Mouse (Mus musculus) embryonic facial prominence, embryonic 11.5 days (tissue): ENCODE results near the gene Ube2f. TPM values are rescaled to one million over a fixed set of nuclear protein-coding genes. Genes with fewer than 3 reads are reported as not detected.

Experiments
- ATAC-seq: fragments of 200-750 bp; cut with Nextera tagmentation; replicated peaks from 2 replicates; pipeline ENCODE4 v1.8.0; 2017; ENCODE audit warnings: low read depth; ENCODE audit not compliant: insufficient number of reproducible peaks, low FRiP score, low TSS enrichment
- DNase-seq: peaks from one replicate; pipeline ENCODE4 v3.0.0-alpha.2; 2015; ENCODE audit warnings: low spot score
- H3K27ac ChIP-seq: fragments of 300-500 bp; sonication (generic); replicated peaks from 2 replicates; pipeline ENCODE4 v1.5.1; 2014; ENCODE audit warnings: mild to moderate bottlenecking, low read depth, low read length, control low read depth
- H3K27me3 ChIP-seq: fragments of 300-500 bp; sonication (generic); 2 replicates; pipeline ENCODE4 v1.6.1; 2014; ENCODE audit warnings: mild to moderate bottlenecking, low read length, moderate library complexity, mixed read lengths; ENCODE audit not compliant: control insufficient read depth, insufficient read depth
- H3K36me3 ChIP-seq: fragments of 300-500 bp; sonication (generic); replicated peaks from 2 replicates; pipeline ENCODE4 v1.6.1; 2014; ENCODE audit warnings: low read depth, mild to moderate bottlenecking, low read length, moderate library complexity, mixed read lengths; ENCODE audit not compliant: control insufficient read depth, insufficient read depth
- H3K4me1 ChIP-seq: fragments of 300-500 bp; sonication (generic); 2 replicates; pipeline ENCODE4 v1.6.1; 2014; ENCODE audit warnings: low read length, mixed read lengths; ENCODE audit not compliant: control insufficient read depth, insufficient read depth
- H3K4me2 ChIP-seq: fragments of 300-500 bp; sonication (generic); 2 replicates; pipeline ENCODE4 v1.6.1; 2014; ENCODE audit warnings: low read depth, mild to moderate bottlenecking, control low read depth, low read length, moderate library complexity
- H3K4me3 ChIP-seq: fragments of 300-500 bp; sonication (generic); 2 replicates; pipeline ENCODE4 v1.5.1; 2014; ENCODE audit warnings: low read depth, low read length, control low read depth
- H3K9ac ChIP-seq: fragments of 300-500 bp; sonication (generic); replicated peaks from 2 replicates; pipeline ENCODE4 v1.6.1; 2014; ENCODE audit warnings: mild to moderate bottlenecking, control low read depth, low read length
- H3K9me3 ChIP-seq: fragments of 300-500 bp; sonication (generic); replicated peaks from 2 replicates; pipeline ENCODE4 v1.6.1; 2016; ENCODE audit warnings: mild to moderate bottlenecking, low read length, inconsistent platforms, mixed read lengths; ENCODE audit not compliant: control insufficient read depth
- WGBS: fragments of 180-500 bp; shearing (Covaris S2); extraction: QIAGEN DNeasy Blood & Tissue Kit; methylation state at CpG from one replicate; pipeline ENCODE4 v1.1.7; 2014; 5-methylcytosine and 5-hydroxymethylcytosine counted together
- polyA plus RNA-seq: library from polyadenylated mRNA; unstranded; fragments of >200 nt; fragmentation: Nextera tagmentation; extraction: Ambion mirVana; gene quantifications from 2 replicates; pipeline ENCODE4 v1.2.1, GENCODE M21; 2014

Gene Ube2f
- 93.2 and 96.4 TPM in 2 replicates for polyA plus RNA-seq

DNA sequence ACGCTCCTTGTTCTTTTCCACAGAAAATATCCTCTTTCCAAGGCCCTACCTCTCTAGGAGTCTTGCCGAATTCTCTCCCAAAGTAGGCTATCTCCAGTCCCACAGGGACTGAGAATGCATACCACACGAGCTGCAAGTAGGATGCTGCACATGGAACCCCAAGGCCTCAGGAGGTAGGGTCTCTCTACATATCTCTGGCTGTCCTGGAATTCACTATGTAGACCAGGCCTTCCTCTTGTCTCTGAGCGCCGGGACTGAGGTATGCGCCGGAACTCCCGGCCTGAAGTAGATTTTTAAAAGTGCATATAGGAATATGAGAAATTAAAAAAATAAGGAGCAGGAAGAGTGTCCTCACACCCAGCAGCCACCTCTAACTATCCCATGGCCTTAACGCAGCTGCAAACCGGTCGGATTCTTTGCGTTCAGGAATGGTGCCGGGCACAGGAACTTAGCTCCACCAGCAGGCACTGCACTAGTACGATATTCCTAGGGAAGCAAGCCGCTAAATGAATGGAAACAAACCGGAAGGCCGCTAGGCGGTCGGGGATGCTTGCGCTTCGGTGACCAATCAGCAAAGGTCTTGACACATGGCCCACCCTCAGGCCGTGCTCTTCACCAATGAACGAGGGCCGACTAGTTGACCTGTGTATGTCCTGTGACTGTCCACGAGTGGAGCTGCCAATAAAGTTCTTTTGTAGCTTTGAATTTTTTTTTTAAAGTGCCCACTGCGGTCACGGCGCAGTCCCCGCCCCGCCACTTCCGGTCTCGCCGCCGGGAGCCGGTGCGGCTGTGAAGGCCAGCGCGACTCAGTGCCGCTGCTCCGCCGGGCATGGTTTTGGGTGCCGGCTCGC lies at the start of gene Ube2f:
Ube2f (plus strand) TSS at position 741 of the 851 bp plus-strand sequence.
- H3K27ac ChIP-seq, result peak within 1 kb of the TSS; percentile 59; the same call in 1 of the 2 replicates
- peak within 1 kb of the TSS; percentile 81 for H3K4me2 ChIP-seq
- H3K4me1 ChIP-seq, result peaks cover 5% of the 10 kb centered on the region; the same call in 1 of the 2 replicates
- DNase-seq (peak; percentile 98), ATAC-seq (peak; percentile 99)
- H3K9me3 ChIP-seq, result no peaks in the 10 kb centered on the region
- peak within 1 kb of the TSS; percentile 93 for H3K4me3 ChIP-seq
- WGBS, result under 1% methylated on average over 43 of the region's 43 CpGs
- H3K27me3 ChIP-seq, result no peaks in the 10 kb centered on the region
- peak within 1 kb of the TSS; percentile 80 for H3K9ac ChIP-seq
- H3K36me3 ChIP-seq, result no peaks in the 10 kb centered on the region

DNA sequence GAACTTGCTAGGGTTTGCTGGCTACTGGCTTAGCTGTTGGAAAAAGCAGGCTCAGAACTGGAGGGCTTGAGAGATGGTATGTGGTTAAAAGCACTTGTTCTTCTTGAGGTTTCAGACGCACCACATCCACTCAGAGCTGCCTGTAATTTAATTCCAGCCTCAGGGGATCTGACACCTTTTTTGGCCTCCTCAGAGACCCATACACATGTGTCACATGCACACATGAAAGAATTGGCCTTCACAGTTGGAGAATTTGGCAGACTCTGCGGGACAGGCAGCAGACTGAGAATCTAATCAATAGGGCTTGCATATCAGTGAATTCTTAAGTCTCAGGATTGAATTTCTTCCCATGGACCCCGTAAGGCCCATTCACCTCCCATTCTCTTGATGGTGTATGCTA lies 49.0 kb upstream of the Ube2f start:
- H3K27ac ChIP-seq, result no peak overlapping the region
- WGBS, result 48% methylated on average over 3 of the region's 3 CpGs
- no peak overlapping the region for H3K4me2 ChIP-seq
- no peaks in the 10 kb centered on the region for H3K36me3 ChIP-seq
- H3K27me3 ChIP-seq, result no peaks in the 10 kb centered on the region
- no peak overlapping the region for H3K4me3 ChIP-seq
- DNase-seq, result no peak
- no peaks in the 10 kb centered on the region for H3K4me1 ChIP-seq
- no peak for ATAC-seq
- no peaks in the 10 kb centered on the region for H3K9me3 ChIP-seq
- H3K9ac ChIP-seq, result no peak overlapping the region

DNA sequence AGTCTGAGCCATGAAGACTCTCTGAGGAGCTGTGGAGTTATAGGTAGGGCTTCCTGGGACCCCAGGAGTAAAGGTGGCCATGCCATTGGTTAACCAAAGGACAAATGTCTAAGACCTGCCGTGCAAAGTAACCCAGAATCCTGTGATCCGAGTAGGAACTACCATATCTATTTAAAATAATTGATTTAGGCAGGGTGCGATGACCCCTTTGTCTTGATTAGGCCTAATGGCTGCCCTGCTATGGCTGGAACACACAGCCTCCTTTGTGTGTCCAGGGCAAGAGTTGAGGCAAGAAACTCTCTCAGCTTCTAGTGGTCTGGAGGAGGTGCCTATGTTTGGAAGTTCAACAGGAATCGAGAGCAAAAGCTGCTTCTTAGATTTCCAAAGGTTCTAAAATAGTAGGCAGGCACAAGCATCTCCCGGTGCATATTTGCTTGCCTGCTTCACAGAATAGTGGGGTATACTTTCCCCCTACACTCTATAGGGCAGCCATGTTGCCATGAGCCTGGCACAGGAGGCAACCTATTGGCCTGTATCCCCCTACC lies 45.8 kb upstream of the Ube2f start:
- no peak overlapping the region for H3K27ac ChIP-seq
- no peaks in the 10 kb centered on the region for H3K27me3 ChIP-seq
- H3K9ac ChIP-seq, result no peak overlapping the region
- H3K9me3 ChIP-seq, result no peaks in the 10 kb centered on the region
- WGBS, result 65% methylated on average over 5 of the region's 5 CpGs
- no peaks in the 10 kb centered on the region for H3K4me1 ChIP-seq
- no peaks in the 10 kb centered on the region for H3K36me3 ChIP-seq
- H3K4me3 ChIP-seq, result no peak overlapping the region
- DNase-seq, result no peak
- no peak overlapping the region for H3K4me2 ChIP-seq
- no peak for ATAC-seq

DNA sequence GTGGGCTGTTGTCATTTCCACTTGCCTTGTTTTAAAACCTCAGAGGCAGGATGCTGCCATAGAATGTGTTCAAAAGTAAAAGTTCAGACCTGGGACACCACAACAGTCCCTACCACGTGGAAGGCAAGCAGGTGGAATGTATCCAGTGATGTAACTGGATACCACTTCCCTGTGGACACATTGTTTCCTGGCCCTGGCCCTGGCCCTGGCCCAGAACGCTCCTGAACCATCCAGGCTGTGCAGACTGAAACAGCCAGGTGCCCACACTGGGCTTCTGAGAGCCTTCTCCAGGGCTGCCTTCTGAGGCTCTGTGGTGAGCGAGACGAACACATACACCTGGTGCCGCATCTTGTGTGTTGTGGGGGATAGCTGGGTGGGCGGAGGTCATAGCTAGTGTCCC lies 44.5 kb upstream of the Ube2f start:
- DNase-seq (no peak), ATAC-seq (no peak)
- Histone ChIP-seq H3K4me1 (no peaks in the 10 kb centered on the region), H3K9me3 (no peaks in the 10 kb centered on the region), H3K4me3 (no peak overlapping the region), H3K4me2 (no peak overlapping the region), H3K27ac (no peak overlapping the region), H3K9ac (no peak overlapping the region), H3K27me3 (no peaks in the 10 kb centered on the region), H3K36me3 (no peaks in the 10 kb centered on the region)
- WGBS, result 74% methylated on average over 6 of the region's 6 CpGs

DNA sequence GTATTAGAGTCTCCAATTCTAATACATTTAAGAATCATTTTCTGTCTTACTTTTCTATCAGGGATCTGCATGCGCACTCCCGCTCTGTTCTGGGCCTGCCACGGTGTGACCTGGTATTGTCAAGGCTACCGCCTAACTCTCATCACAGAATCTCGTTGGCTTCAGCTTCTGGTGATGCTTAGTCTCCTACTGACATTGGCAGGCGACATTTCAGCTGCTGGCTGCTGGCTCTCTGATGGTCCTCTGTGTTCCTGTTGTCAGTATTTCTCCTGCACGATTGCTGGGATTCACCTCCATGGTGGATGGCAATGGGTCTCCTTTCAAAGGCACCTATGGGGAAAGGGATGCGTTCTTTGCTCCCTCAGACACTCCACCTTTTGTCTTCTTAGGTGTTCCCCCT lies 43.8 kb upstream of the Ube2f start:
- H3K27ac ChIP-seq, result no peak overlapping the region
- no peak overlapping the region for H3K4me3 ChIP-seq
- WGBS, result 78% methylated on average over 8 of the region's 8 CpGs
- no peaks in the 10 kb centered on the region for H3K9me3 ChIP-seq
- no peak overlapping the region for H3K9ac ChIP-seq
- no peak overlapping the region for H3K4me2 ChIP-seq
- H3K4me1 ChIP-seq, result no peaks in the 10 kb centered on the region
- DNase-seq, result no peak
- no peaks in the 10 kb centered on the region for H3K36me3 ChIP-seq
- H3K27me3 ChIP-seq, result no peaks in the 10 kb centered on the region
- ATAC-seq, result no peak

DNA sequence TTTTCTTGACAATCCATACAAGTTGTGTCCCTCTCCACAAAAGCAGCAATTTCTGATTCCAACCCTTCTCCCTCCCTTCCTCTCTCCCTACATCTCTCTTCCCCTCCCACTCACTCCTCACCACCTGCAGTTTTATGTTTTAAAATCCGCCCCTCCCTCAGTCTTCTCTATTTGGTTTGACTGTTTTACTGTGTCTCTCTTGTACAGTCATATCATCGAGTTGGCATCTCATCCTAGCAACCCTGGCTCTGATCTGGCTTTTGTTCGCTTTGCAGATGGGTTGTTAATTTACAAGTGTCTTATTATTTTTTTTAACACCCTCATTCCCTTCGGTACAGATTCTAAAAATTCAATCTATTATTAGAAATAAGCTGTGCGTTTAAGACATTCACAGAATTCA lies 43.2 kb upstream of the Ube2f start:
- H3K4me3 ChIP-seq, result no peak overlapping the region
- no peak overlapping the region for H3K27ac ChIP-seq
- no peak overlapping the region for H3K9ac ChIP-seq
- WGBS, result 86% methylated on average over 5 of the region's 5 CpGs
- H3K36me3 ChIP-seq, result no peaks in the 10 kb centered on the region
- H3K4me1 ChIP-seq, result no peaks in the 10 kb centered on the region
- ATAC-seq (no peak), DNase-seq (no peak)
- H3K27me3 ChIP-seq, result no peaks in the 10 kb centered on the region
- H3K4me2 ChIP-seq, result no peak overlapping the region
- H3K9me3 ChIP-seq, result no peaks in the 10 kb centered on the region

DNA sequence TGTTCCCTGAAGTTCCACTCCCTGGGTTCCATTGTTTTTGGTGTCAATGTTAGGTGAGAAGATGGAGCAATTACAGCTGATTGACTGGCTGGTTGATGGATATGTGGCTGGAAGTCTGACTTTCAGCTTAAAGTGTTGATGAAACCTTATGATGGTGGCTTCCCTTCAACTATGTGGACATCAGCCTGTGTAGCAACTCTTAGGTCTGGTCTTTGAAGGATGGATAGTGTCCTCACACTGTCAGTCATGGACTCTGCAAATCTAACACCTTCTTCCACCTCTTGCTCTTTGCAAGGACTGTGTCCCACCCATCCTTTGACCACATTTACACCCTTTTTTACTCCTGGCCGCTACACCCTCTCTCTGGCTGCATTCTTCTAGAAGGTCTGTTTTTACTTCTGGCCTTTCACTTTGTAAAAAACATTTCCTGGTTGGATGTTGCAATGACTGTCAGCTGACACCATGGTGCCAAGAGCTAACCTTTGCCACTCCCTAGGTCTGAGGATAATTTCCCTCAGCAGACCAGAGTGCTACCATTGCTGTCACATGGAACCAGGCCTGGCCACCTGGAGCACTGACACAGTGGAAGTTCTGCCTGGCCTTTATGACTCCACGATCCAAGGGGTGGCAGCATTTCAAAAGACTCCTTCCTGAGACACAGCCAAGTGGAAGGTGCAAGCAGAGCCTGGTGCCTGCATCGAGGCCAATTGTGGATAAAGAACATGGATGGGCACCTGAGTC lies 42.6 kb upstream of the Ube2f start:
- Histone ChIP-seq H3K9ac (no peak overlapping the region), H3K27me3 (no peaks in the 10 kb centered on the region), H3K4me1 (no peaks in the 10 kb centered on the region), H3K36me3 (no peaks in the 10 kb centered on the region), H3K4me2 (no peak overlapping the region), H3K27ac (no peak overlapping the region), H3K9me3 (no peaks in the 10 kb centered on the region), H3K4me3 (no peak overlapping the region)
- WGBS, result 75% methylated on average over 3 of the region's 3 CpGs
- no peak for DNase-seq
- ATAC-seq, result no peak

DNA sequence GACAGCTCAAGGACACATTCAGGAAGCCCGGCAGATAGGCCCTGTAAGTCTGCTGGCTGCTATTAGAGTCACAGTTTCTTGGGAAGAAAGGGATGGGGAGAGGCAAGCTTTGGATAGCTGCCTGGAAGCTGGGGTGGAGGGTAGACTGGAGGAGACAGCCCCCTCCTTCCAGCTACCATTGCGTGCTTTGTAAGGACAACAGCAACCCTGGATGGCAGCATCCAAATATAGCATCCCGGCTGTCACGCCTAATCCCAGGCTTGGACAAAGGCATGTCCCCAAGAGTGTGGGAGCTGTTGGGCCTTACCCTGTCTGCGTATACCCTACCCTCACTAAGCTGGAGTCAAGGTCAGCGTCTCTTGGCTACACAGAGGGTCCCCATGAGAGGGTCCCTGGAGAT lies 40.8 kb upstream of the Ube2f start:
- ATAC-seq (no peak), DNase-seq (no peak)
- WGBS, result 85% methylated on average over 6 of the region's 6 CpGs
- Histone ChIP-seq H3K4me2 (no peak overlapping the region), H3K4me1 (no peaks in the 10 kb centered on the region), H3K27ac (no peak overlapping the region), H3K9ac (no peak overlapping the region), H3K4me3 (no peak overlapping the region), H3K9me3 (no peaks in the 10 kb centered on the region), H3K36me3 (no peaks in the 10 kb centered on the region), H3K27me3 (no peaks in the 10 kb centered on the region)
